Mouse (Mus musculus) megakaryocyte, embryonic 14.5 days (primary cell): ENCODE measurements around the gene Hdac7.

Experiments
- FLI1 ChIP-seq: IDR thresholded peaks from 2 replicates; pipeline ENCODE4 v1.6.1; 2012; ENCODE audit warnings: low read length, inconsistent platforms, mixed read lengths
- GATA1 ChIP-seq: IDR thresholded peaks from 3 replicates; pipeline ENCODE4 v1.6.1; 2012; ENCODE audit warnings: mixed read lengths, low read length, inconsistent platforms, borderline replicate concordance

GRCm38 (mm10) chr15:97871055-97872030 lies 27.0 kb upstream of the Hdac7 start:
- TF ChIP-seq GATA1, result no peak
- no peak for TF ChIP-seq FLI1
